Mouse (Mus musculus): ENCODE data around the gene Ptpa. TPM values are rescaled to one million over a fixed set of nuclear protein-coding genes. Genes with fewer than 3 reads are reported as not detected.

Ptpa gene
- polyA plus RNA-seq, 1 experiment from 2014 or later, result 131 TPM

- Histone ChIP-seq H3K4me2 (ENCODE audit: low read length) (no peak overlapping the region), H3K4me1 (replicated peaks; ENCODE audit: insufficient read depth, low read length) (no peaks in the 10 kb centered on the region; the same call in 1 of the 2 replicates), H3K9me3 (replicated peaks; ENCODE audit: low read length) (no peaks in the 10 kb centered on the region), H3K9ac (ENCODE audit: low read depth, low read length) (no peak overlapping the region), H3K27ac (no peak overlapping the region), H3K4me3 (replicated peaks; ENCODE audit: low read depth, low read length) (no peak overlapping the region), H3K36me3 (ENCODE audit: insufficient read depth, low read length) (peaks cover 38% of the 10 kb centered on the region), H3K27me3 (ENCODE audit: insufficient read depth, low read length) (no peaks in the 10 kb centered on the region)
- 87% methylated on average over 10 of the region's 10 CpGs for WGBS
- TF ChIP-seq CTCF (IDR thresholded peaks at IDR 0.05; ENCODE audit: low read depth), result no peak
- no peak for ATAC-seq (replicated peaks; ENCODE audit: low FRiP score, low read depth)
- no peak for DNase-seq (ENCODE audit: low spot score)
Observed at GRCm38 (mm10) chr2:30397986-30398512, 17.8 kb upstream of the Ptpa start.

- Histone ChIP-seq H3K4me3 (replicated peaks; ENCODE audit: low read depth, low read length) (no peak overlapping the region), H3K4me1 (replicated peaks; ENCODE audit: insufficient read depth, low read length) (no peaks in the 10 kb centered on the region), H3K27me3 (ENCODE audit: insufficient read depth, low read length) (no peaks in the 10 kb centered on the region), H3K36me3 (ENCODE audit: insufficient read depth, low read length) (peaks cover 45% of the 10 kb centered on the region), H3K27ac (no peak overlapping the region), H3K4me2 (ENCODE audit: low read length) (no peak overlapping the region), H3K9me3 (replicated peaks; ENCODE audit: low read length) (no peaks in the 10 kb centered on the region), H3K9ac (ENCODE audit: low read depth, low read length) (no peak overlapping the region)
- no peak for ATAC-seq (replicated peaks; ENCODE audit: low FRiP score, low read depth)
- 56% methylated on average over 20 of the region's 20 CpGs for WGBS
- DNase-seq (ENCODE audit: low spot score), result no peak
- no peak for TF ChIP-seq CTCF (IDR thresholded peaks at IDR 0.05; ENCODE audit: low read depth)
Observed at GRCm38 (mm10) chr2:30399191-30400171, 16.4 kb upstream of the Ptpa start.

- H3K9me3 ChIP-seq (replicated peaks; ENCODE audit: low read length), result no peaks in the 10 kb centered on the region
- no peak overlapping the region for H3K9ac ChIP-seq (ENCODE audit: low read depth, low read length)
- no peaks in the 10 kb centered on the region for H3K4me1 ChIP-seq (replicated peaks; ENCODE audit: insufficient read depth, low read length)
- peaks cover 54% of the 10 kb centered on the region for H3K36me3 ChIP-seq (ENCODE audit: insufficient read depth, low read length)
- ATAC-seq (replicated peaks; ENCODE audit: low FRiP score, low read depth), result no peak
- TF ChIP-seq CTCF (IDR thresholded peaks at IDR 0.05; ENCODE audit: low read depth), result no peak
- H3K27me3 ChIP-seq (ENCODE audit: insufficient read depth, low read length), result no peaks in the 10 kb centered on the region
- WGBS, result 92% methylated on average over 1 of the region's 1 CpGs
- no peak for DNase-seq (ENCODE audit: low spot score)
- H3K4me2 ChIP-seq (ENCODE audit: low read length), result no peak overlapping the region
- H3K4me3 ChIP-seq (replicated peaks; ENCODE audit: low read depth, low read length), result no peak overlapping the region
- no peak overlapping the region for H3K27ac ChIP-seq
Observed at GRCm38 (mm10) chr2:30401581-30401980, 14.3 kb upstream of the Ptpa start.

- Histone ChIP-seq H3K36me3 (ENCODE audit: insufficient read depth, low read length) (peaks cover 53% of the 10 kb centered on the region), H3K27me3 (ENCODE audit: insufficient read depth, low read length) (no peaks in the 10 kb centered on the region), H3K4me2 (ENCODE audit: low read length) (no peak overlapping the region), H3K9me3 (replicated peaks; ENCODE audit: low read length) (no peaks in the 10 kb centered on the region), H3K4me3 (replicated peaks; ENCODE audit: low read depth, low read length) (no peak overlapping the region), H3K4me1 (replicated peaks; ENCODE audit: insufficient read depth, low read length) (no peaks in the 10 kb centered on the region), H3K27ac (no peak overlapping the region), H3K9ac (ENCODE audit: low read depth, low read length) (no peak overlapping the region)
- ATAC-seq (replicated peaks; ENCODE audit: low FRiP score, low read depth) (no peak), DNase-seq (ENCODE audit: low spot score) (no peak)
- TF ChIP-seq CTCF (IDR thresholded peaks at IDR 0.05; ENCODE audit: low read depth), result no peak
- WGBS, result 94% methylated on average over 9 of the region's 9 CpGs
Observed at GRCm38 (mm10) chr2:30402351-30402826, 13.4 kb upstream of the Ptpa start.

- Histone ChIP-seq H3K4me2 (ENCODE audit: low read length) (no peak overlapping the region), H3K36me3 (ENCODE audit: insufficient read depth, low read length) (peaks cover 51% of the 10 kb centered on the region), H3K9ac (ENCODE audit: low read depth, low read length) (no peak overlapping the region), H3K4me3 (replicated peaks; ENCODE audit: low read depth, low read length) (no peak overlapping the region), H3K27me3 (ENCODE audit: insufficient read depth, low read length) (no peaks in the 10 kb centered on the region), H3K9me3 (replicated peaks; ENCODE audit: low read length) (no peaks in the 10 kb centered on the region), H3K4me1 (replicated peaks; ENCODE audit: insufficient read depth, low read length) (no peaks in the 10 kb centered on the region), H3K27ac (no peak overlapping the region)
- TF ChIP-seq CTCF (IDR thresholded peaks at IDR 0.05; ENCODE audit: low read depth), result no peak
- ATAC-seq (replicated peaks; ENCODE audit: low FRiP score, low read depth) (no peak), DNase-seq (ENCODE audit: low spot score) (no peak)
- WGBS, result 58% methylated on average over 2 of the region's 2 CpGs
Observed at GRCm38 (mm10) chr2:30402843-30403242, 13.0 kb upstream of the Ptpa start.

- Histone ChIP-seq H3K27ac (no peak overlapping the region), H3K27me3 (ENCODE audit: insufficient read depth, low read length) (no peaks in the 10 kb centered on the region), H3K9me3 (replicated peaks; ENCODE audit: low read length) (no peaks in the 10 kb centered on the region), H3K36me3 (ENCODE audit: insufficient read depth, low read length) (peaks cover 52% of the 10 kb centered on the region), H3K4me3 (replicated peaks; ENCODE audit: low read depth, low read length) (no peak overlapping the region), H3K4me2 (ENCODE audit: low read length) (no peak overlapping the region), H3K4me1 (replicated peaks; ENCODE audit: insufficient read depth, low read length) (no peaks in the 10 kb centered on the region), H3K9ac (ENCODE audit: low read depth, low read length) (no peak overlapping the region)
- no peak for ATAC-seq (replicated peaks; ENCODE audit: low FRiP score, low read depth)
- no peak for TF ChIP-seq CTCF (IDR thresholded peaks at IDR 0.05; ENCODE audit: low read depth)
- 78% methylated on average over 1 of the region's 1 CpGs for WGBS
- DNase-seq (ENCODE audit: low spot score), result no peak
Observed at GRCm38 (mm10) chr2:30403870-30404269, 12.0 kb upstream of the Ptpa start.

Data from kidney, postnatal 0 days (tissue).